Mouse (Mus musculus): ENCODE data around the gene Plekha6.

DNA sequence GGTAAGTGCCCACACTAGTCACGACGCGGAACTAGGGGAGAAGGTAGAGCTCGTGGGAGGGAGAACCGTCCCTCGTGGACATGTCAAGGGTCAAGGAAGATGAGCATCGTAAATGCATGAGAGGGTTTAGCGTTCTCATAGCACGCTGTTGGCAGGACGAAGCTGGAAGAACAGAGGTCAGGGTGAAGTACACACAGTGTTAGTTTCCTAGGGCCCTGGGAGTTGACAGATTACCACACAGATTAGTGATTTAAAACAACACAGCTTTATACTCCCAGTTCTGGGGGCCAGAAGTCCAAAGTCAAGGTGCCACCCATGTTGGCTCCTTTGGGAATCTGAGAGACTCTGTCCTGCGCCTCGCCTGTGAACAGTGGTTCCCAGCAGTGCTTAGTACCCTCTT lies 123.9 kb downstream of the Plekha6 start:
- TF ChIP-seq POLR2A (IDR thresholded peaks at IDR 0.05; ENCODE audit: low read depth, low read length), result no peak
- TF ChIP-seq CTCF (IDR thresholded peaks at IDR 0.05; ENCODE audit: extremely low read depth, insufficient read length, insufficient replicate concordance, low read depth, low read length), result no peak

Measured in small intestine, adult 2 months (tissue).